Mouse (Mus musculus) bone marrow macrophage, adult 2 months (primary cell): ENCODE results near the gene Gm10320.

Experiments used
- CTCF ChIP-seq: IDR thresholded peaks from 2 replicates; pipeline ENCODE4 v1.5.1; 2012; ENCODE audit warnings: low read depth, mild to moderate bottlenecking, low read length, moderate library complexity
- POLR2A ChIP-seq: IDR thresholded peaks from 2 replicates; pipeline ENCODE4 v1.6.1; 2012; ENCODE audit warnings: mild to moderate bottlenecking, low read depth, low read length, borderline replicate concordance

- TF ChIP-seq CTCF (no peak), POLR2A (no peak)
These were observed 36.2 kb downstream of the Gm10320 start for GRCm38 (mm10) chr13:98455646-98456045.
